Mouse (Mus musculus) neural tube, embryonic 15.5 days (tissue): Measurements from ENCODE around the gene Pbp2. TPM values are rescaled to one million over a fixed set of nuclear protein-coding genes. Genes with fewer than 3 reads are reported as not detected.

Experiments
- ATAC-seq: fragments of 200-750 bp; cut with Nextera tagmentation; 2 replicates; pipeline ENCODE4 v1.8.0; 2017; ENCODE audit warnings: mild to moderate bottlenecking, moderate TSS enrichment, moderate library complexity; ENCODE audit not compliant: low FRiP score
- H3K27ac ChIP-seq: fragments of 300-500 bp; sonication (generic); replicated peaks from 2 replicates; pipeline ENCODE4 v1.5.1; 2015; ENCODE audit warnings: mild to moderate bottlenecking, inconsistent platforms
- H3K27me3 ChIP-seq: fragments of 300-500 bp; sonication (generic); replicated peaks from 2 replicates; pipeline ENCODE4 v1.6.1; 2015; ENCODE audit warnings: inconsistent platforms
- H3K36me3 ChIP-seq: fragments of 300-500 bp; sonication (generic); 2 replicates; pipeline ENCODE4 v1.6.1; 2015; ENCODE audit warnings: inconsistent platforms
- H3K4me1 ChIP-seq: fragments of 300-500 bp; sonication (generic); 2 replicates; pipeline ENCODE4 v1.6.1; 2015; ENCODE audit warnings: inconsistent platforms
- H3K4me2 ChIP-seq: fragments of 300-500 bp; sonication (generic); 2 replicates; pipeline ENCODE4 v1.6.1; 2015; ENCODE audit warnings: inconsistent platforms, mild to moderate bottlenecking, moderate library complexity
- H3K4me3 ChIP-seq: fragments of 300-500 bp; sonication (generic); replicated peaks from 2 replicates; pipeline ENCODE4 v1.5.1; 2015; ENCODE audit warnings: mild to moderate bottlenecking, inconsistent platforms
- H3K9ac ChIP-seq: fragments of 300-500 bp; sonication (generic); replicated peaks from 2 replicates; pipeline ENCODE4 v1.6.1; 2015; ENCODE audit warnings: mild to moderate bottlenecking, inconsistent platforms
- H3K9me3 ChIP-seq: fragments of 300-500 bp; sonication (generic); replicated peaks from 2 replicates; pipeline ENCODE4 v1.6.1; 2016; ENCODE audit warnings: inconsistent platforms
- WGBS: fragments of 180-500 bp; shearing (Covaris S2); methylation state at CpG from one replicate; pipeline ENCODE4 v1.1.7; 2015; ENCODE audit warnings: mixed read lengths; 5-methylcytosine and 5-hydroxymethylcytosine counted together
- polyA plus RNA-seq: library from polyadenylated mRNA; unstranded; fragments of >200 nt; fragmentation: Nextera tagmentation; extraction: Ambion mirVana; gene quantifications from 2 replicates; pipeline ENCODE4 v1.2.1, GENCODE M21; 2015

Pbp2 gene
- polyA plus RNA-seq, 1 experiment from 2014 or later: not detected

DNA sequence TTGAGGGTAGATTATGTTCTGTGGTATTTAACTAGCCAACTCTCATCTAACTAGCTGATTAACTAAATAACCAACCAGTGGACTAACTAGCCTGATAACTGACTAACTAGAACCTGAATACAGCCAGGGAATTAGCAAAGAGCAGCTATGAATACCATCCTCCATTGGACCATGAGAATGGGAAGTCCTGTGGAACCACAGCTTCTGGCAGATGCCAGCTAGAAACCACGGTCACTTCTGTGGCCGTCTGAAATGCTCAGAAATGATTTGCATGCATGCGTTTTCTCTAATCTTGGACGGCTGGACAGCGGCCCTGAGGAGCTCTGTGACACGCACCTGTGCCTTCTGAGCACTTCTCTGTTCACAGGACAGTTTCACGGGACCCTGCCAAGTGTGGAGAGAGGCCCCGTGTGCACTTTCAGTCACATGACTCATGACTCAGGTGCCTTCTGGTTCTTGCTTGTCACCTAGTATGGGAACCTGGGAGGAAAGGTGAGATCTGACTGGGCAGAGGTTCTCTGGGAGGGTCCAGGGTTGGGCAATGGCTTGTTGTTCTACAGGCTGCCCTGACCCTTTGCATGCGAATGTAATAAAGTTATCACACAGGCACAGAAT, 14.6 kb upstream of the Pbp2 start:
- H3K9ac ChIP-seq: no peak overlapping the region
- H3K4me2 ChIP-seq: no peak overlapping the region
- 76% methylated on average over 9 of the region's 9 CpGs for WGBS
- peaks cover 11% of the 10 kb centered on the region; the same call in 1 of the 2 replicates for H3K4me1 ChIP-seq
- no peaks in the 10 kb centered on the region for H3K36me3 ChIP-seq
- no peak overlapping the region for H3K4me3 ChIP-seq
- H3K9me3 ChIP-seq: no peaks in the 10 kb centered on the region
- H3K27me3 ChIP-seq: no peaks in the 10 kb centered on the region
- ATAC-seq: no peak
- no peak overlapping the region for H3K27ac ChIP-seq

DNA sequence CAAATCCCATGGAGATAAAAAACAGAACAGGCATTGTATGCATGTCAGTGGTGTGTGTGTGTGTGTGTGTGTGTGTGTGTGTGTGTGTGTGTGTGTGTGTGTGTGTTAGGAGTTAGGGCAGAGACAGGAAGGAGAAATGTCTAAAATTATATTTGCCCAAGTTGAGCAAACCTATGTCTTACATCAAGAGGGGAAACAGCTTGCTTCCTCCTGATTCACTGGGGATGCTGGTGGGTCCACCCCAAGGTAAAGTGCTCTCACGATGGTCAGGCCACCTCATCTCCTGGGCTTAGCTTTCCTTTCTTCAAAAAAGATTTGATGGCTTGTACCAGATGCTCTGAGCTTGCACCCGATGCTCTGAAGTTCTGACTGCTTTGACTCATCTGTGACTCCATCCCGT, 13.9 kb upstream of the Pbp2 start:
- 63% methylated on average over 3 of the region's 3 CpGs for WGBS
- H3K9me3 ChIP-seq: no peaks in the 10 kb centered on the region
- peaks cover 11% of the 10 kb centered on the region; the same call in 1 of the 2 replicates for H3K4me1 ChIP-seq
- no peak overlapping the region for H3K27ac ChIP-seq
- H3K36me3 ChIP-seq: no peaks in the 10 kb centered on the region
- no peak overlapping the region for H3K9ac ChIP-seq
- H3K4me3 ChIP-seq: no peak overlapping the region
- no peak overlapping the region for H3K4me2 ChIP-seq
- no peaks in the 10 kb centered on the region for H3K27me3 ChIP-seq
- no peak for ATAC-seq

- Histone ChIP-seq H3K9me3 (no peaks in the 10 kb centered on the region), H3K36me3 (no peaks in the 10 kb centered on the region), H3K27ac (no peak overlapping the region), H3K4me1 (peaks cover 11% of the 10 kb centered on the region; the same call in 1 of the 2 replicates), H3K4me3 (no peak overlapping the region), H3K9ac (no peak overlapping the region), H3K4me2 (peak overlapping the region; percentile 13; the same call in 1 of the 2 replicates), H3K27me3 (no peaks in the 10 kb centered on the region)
- WGBS: 38% methylated on average over 16 of the region's 16 CpGs
- no peak for ATAC-seq
Observed at GRCm38 (mm10) chr6:135323311-135323982, 13.2 kb upstream of the Pbp2 start.

DNA sequence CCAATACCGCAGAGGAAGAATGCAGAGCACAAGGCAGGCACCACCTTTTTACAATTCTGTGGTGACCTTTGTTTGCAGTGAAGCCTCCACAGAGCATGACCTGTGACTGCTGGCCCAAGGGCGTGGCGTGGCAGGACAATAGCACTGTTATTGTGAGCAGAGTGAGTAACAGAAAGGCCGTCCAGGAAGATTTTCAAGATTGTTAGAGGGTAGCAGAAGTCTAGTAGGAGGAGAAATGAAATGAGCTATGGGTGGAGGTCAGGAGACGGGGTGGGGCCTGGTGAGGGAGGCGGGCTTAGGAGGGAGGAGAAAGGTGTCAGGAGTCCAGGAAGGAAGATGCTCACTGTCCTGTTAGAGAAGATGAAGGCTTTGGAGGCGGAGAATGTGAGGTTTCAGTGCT, 12.5 kb upstream of the Pbp2 start:
- Histone ChIP-seq H3K4me2 (peak overlapping the region; percentile 13; the same call in 1 of the 2 replicates), H3K36me3 (no peaks in the 10 kb centered on the region), H3K4me1 (peaks cover 11% of the 10 kb centered on the region; the same call in 1 of the 2 replicates), H3K9ac (no peak overlapping the region), H3K27ac (no peak overlapping the region), H3K27me3 (no peaks in the 10 kb centered on the region), H3K9me3 (no peaks in the 10 kb centered on the region), H3K4me3 (no peak overlapping the region)
- no peak for ATAC-seq
- 71% methylated on average over 7 of the region's 7 CpGs for WGBS

- Histone ChIP-seq H3K4me2 (no peak overlapping the region), H3K4me3 (no peak overlapping the region), H3K9me3 (no peaks in the 10 kb centered on the region), H3K9ac (no peak overlapping the region), H3K36me3 (no peaks in the 10 kb centered on the region), H3K27ac (no peak overlapping the region), H3K27me3 (no peaks in the 10 kb centered on the region), H3K4me1 (peaks cover 11% of the 10 kb centered on the region; the same call in 1 of the 2 replicates)
- no peak for ATAC-seq
- WGBS: 85% methylated on average over 5 of the region's 5 CpGs
Observed at GRCm38 (mm10) chr6:135319431-135319933, 9.3 kb upstream of the Pbp2 start.

- no peaks in the 10 kb centered on the region for H3K36me3 ChIP-seq
- WGBS: 85% methylated on average over 2 of the region's 2 CpGs
- H3K4me1 ChIP-seq: no peaks in the 10 kb centered on the region
- H3K27ac ChIP-seq: no peak overlapping the region
- no peak for ATAC-seq
- no peaks in the 10 kb centered on the region for H3K9me3 ChIP-seq
- no peak overlapping the region for H3K9ac ChIP-seq
- no peak overlapping the region for H3K4me2 ChIP-seq
- no peak overlapping the region for H3K4me3 ChIP-seq
- no peaks in the 10 kb centered on the region for H3K27me3 ChIP-seq
Observed at GRCm38 (mm10) chr6:135316141-135316540, 5.9 kb upstream of the Pbp2 start.

GRCm38 (mm10) chr6:135313981-135314380, 3.8 kb upstream of the Pbp2 start:
- no peak for ATAC-seq
- no peaks in the 10 kb centered on the region for H3K4me1 ChIP-seq
- H3K9me3 ChIP-seq: no peaks in the 10 kb centered on the region
- 72% methylated on average over 9 of the region's 9 CpGs for WGBS
- H3K4me2 ChIP-seq: no peak overlapping the region
- H3K27me3 ChIP-seq: no peaks in the 10 kb centered on the region
- H3K36me3 ChIP-seq: no peaks in the 10 kb centered on the region
- no peak overlapping the region for H3K9ac ChIP-seq
- no peak overlapping the region for H3K27ac ChIP-seq
- no peak overlapping the region for H3K4me3 ChIP-seq

DNA sequence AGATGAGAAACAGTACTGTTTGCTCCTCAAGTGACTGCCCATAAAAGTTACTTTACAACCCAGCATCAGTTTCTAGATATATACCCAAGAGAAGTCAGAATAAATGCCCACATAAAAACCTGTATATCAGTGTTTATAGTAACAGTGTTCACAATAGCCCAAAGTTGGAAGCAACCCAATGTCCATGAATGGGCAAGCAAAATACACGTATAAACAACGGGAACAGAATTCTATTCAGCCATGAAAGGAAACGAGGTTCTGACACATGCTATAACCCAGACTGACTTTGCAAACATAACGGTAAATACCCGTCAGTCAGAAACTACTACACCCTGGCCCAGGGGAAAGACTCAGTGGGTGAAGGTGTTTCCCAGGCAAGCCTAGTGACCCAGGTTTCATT, 1.8 kb upstream of the Pbp2 start:
- Histone ChIP-seq H3K9ac (no peak overlapping the region), H3K36me3 (no peaks in the 10 kb centered on the region), H3K27me3 (no peaks in the 10 kb centered on the region), H3K4me1 (no peaks in the 10 kb centered on the region), H3K4me3 (no peak overlapping the region), H3K9me3 (no peaks in the 10 kb centered on the region), H3K4me2 (no peak overlapping the region), H3K27ac (no peak overlapping the region)
- no peak for ATAC-seq
- WGBS: 75% methylated on average over 5 of the region's 5 CpGs

DNA sequence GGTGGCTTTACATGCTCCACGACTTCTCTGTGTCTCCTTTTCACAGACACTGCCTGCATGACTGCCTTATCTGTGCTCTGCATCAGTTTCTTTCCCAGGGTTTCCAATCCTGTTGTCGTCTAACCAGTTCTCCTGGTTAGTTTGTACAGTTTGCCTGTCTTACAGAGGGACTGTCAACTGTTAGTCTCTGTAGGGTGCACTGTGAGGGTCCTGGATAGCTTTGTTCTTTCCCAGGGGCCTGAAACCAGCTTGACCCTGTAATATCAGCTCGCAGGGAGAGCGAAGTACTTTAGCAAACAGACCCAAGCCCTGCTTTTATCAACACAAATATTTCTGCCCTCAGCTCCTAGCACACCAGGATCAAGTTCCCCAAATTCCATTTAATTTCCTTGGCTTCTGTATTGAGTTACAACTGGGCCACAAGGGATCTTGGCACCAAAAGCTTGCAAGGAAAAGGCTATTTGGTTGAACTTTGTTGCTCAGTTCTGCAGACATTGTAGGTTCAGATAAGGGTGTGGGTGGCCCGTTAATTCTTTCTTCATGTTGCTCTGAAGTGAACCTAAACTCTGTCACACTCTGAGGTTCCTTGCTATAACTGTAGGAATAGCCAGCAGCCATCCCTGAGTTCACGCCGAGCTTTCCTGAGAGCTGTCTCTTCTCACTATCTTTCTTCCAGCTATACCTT, 5.5 kb downstream of the Pbp2 start:
- no peaks in the 10 kb centered on the region for H3K4me1 ChIP-seq
- ATAC-seq: no peak
- no peak overlapping the region for H3K4me3 ChIP-seq
- no peaks in the 10 kb centered on the region for H3K9me3 ChIP-seq
- no peaks in the 10 kb centered on the region for H3K27me3 ChIP-seq
- H3K27ac ChIP-seq: no peak overlapping the region
- 81% methylated on average over 7 of the region's 7 CpGs for WGBS
- no peak overlapping the region for H3K4me2 ChIP-seq
- H3K9ac ChIP-seq: no peak overlapping the region
- H3K36me3 ChIP-seq: no peaks in the 10 kb centered on the region

DNA sequence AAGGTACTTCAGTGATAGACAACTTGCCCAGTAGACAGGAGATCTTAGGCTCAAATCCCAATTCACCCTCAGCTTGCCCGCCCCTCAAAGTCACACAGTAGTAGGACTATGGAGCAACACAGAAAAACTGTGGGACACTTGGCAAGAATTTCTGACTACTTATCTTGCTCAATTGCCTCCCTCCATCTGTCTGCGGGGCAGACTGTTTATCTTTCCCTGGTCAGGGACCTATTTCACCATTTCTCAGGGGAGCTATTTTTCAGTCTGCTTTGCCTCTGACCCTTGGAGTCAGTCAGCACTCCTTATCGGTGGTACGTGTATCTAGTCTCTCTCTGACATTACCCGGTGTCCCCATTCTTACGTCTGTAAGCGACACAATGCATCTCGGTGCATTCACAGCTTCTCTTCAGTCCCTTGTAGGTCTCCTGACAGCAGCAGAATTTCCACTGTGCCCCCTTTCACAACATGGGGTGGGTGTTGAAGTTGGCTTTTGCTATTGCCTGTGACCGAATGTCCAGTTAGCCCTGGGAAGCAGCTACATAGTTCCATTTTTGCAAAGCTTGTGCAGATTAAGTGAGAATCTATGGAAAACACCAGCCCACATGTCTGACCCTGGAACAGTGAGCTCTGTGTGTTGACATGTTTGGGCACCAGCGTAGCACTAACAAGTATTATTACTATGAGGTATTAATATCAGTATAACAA, 7.6 kb downstream of the Pbp2 start:
- H3K4me2 ChIP-seq: no peak overlapping the region
- no peak overlapping the region for H3K4me3 ChIP-seq
- no peaks in the 10 kb centered on the region for H3K9me3 ChIP-seq
- no peak overlapping the region for H3K27ac ChIP-seq
- no peaks in the 10 kb centered on the region for H3K4me1 ChIP-seq
- 82% methylated on average over 10 of the region's 10 CpGs for WGBS
- H3K27me3 ChIP-seq: no peaks in the 10 kb centered on the region
- H3K9ac ChIP-seq: no peak overlapping the region
- no peaks in the 10 kb centered on the region for H3K36me3 ChIP-seq
- no peak for ATAC-seq

GRCm38 (mm10) chr6:135300469-135300868, 9.7 kb downstream of the Pbp2 start:
- Histone ChIP-seq H3K27ac (no peak overlapping the region), H3K4me2 (no peak overlapping the region), H3K4me1 (no peaks in the 10 kb centered on the region; the same call in 1 of the 2 replicates), H3K27me3 (no peaks in the 10 kb centered on the region), H3K9me3 (no peaks in the 10 kb centered on the region), H3K9ac (no peak overlapping the region), H3K4me3 (no peak overlapping the region), H3K36me3 (no peaks in the 10 kb centered on the region)
- ATAC-seq: no peak
- WGBS: 83% methylated on average over 4 of the region's 4 CpGs
